Mouse (Mus musculus) adrenal gland, postnatal 25 days (tissue): Measurements from ENCODE around the gene Itpr1. TPM values are rescaled to one million over a fixed set of nuclear protein-coding genes. Genes with fewer than 3 reads are reported as not detected.

Experiments
- DNase-seq: peaks from one replicate; pipeline ENCODE4 v3.0.0; 2021; ENCODE audit warnings: mixed read lengths
- total RNA-seq: library from RNA; stranded (reverse); gene quantifications from 2 replicates; pipeline ENCODE4 v1.2.3, GENCODE M21; 2021

The Itpr1 gene
- total RNA-seq, 1 experiment from 2014 or later = 168 TPM

- no peak for DNase-seq
Observed at GRCm38 (mm10) chr6:108446766-108447165, 233.9 kb downstream of the Itpr1 start.

DNA sequence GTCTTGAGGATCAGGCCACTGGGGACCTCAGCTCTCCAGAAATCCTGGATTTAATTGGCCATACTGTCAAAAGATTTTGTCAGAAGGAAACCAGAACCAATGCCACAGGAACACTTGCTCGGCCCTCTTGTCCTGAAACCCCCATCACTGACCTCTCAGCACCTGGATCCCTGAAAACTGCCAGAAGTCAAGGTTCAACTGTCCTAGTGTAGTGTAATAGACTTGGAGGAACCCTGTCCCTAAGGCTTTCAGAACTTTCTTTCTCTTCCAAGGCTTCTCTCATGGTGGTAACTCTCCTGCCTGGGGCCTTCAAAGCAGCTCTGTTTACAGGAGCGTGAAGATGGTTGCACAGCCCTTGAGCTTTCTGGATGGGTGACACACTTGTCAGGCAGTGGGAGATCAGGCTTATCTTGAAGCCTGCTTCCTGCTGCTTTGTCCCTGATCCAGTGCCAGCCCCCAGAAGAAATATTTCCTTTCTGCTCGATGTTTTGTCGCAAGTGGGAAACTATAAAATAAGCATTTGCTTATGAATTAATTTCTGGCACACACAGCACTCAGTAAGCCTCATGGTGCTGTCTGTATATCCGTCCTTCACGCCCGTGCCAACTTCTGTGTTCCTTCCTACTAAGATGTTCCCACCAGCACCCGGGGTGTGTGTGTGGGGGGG lies 234.4 kb downstream of the Itpr1 start:
- DNase-seq = peak; percentile 17

DNA sequence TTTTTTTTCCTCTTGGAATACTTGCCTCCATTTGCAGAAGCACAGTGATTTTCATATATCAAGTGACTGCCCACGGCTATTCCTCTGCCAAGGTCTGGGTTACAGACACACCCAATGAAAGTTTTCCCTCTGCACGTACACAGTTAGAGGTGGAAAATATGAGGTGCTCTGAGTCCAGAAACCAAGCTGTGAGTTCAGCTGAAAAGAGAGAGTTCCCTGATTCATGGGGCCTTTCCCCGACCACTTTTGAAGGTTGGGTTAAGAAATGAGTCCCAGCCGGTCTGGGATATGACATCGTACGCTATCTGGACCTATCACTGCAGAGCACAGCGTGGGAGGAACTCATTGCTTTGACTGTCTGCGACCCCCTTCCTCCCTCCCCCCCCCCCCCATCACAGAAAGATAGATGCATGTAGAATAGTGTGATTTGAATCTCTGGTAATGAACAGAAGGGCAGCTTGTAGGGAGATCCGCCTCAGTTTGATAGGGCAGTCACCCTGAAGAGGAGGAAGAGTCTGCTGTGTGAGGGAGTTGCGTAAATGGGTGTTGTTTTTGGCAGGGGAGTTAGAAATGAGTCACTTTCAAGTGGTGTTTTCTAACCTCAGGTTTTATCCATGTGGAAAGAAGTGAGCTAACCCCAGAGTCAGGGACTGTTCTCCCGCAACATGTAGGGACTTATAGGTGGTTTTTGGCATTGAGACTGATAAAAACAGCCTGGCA lies 235.3 kb downstream of the Itpr1 start:
- DNase-seq = no peak

- no peak for DNase-seq
Observed at GRCm38 (mm10) chr6:108448864-108449263, 236.0 kb downstream of the Itpr1 start.

DNA sequence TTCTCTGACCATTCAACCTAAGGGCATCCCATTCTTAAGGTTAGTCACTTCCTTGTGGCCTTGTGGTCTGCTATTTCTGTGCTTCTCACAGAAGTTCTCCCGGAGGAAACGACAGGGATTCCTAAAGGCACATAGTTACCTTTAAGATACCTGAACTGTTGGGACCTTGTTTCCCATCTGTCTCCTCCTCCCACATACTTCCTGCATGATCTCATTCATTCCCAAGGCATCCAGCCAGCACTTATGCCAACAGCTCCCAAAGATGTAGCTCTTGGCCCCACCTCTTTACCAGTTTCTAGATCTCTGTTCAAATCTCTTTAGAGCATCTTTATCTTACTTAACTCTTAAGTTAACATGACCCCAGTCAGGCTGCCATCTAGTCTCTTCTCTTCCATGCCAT lies 238.6 kb downstream of the Itpr1 start:
- no peak for DNase-seq

DNA sequence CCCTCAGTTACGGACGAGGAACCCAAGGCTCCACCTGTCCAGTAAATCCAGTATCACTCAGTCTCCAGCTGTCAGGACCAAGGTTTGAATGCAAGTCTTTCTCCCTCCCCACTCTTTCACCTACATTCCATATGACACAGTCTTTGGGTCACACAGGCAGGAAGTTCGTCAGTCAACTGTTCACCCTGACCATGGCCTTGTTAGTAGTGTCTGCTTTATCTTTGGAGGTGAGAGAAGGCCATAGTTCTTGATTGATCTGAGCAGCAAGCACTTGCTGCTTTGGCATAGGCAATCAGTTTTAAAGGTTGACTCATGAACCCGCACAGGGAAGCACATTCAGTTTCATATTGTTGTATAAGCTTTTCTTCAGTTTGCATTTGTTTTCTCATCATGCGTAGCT lies 240.7 kb downstream of the Itpr1 start:
- DNase-seq = no peak

GRCm38 (mm10) chr6:108454061-108454891 lies 241.4 kb downstream of the Itpr1 start:
- DNase-seq = no peak

- DNase-seq = no peak
Observed at GRCm38 (mm10) chr6:108454979-108455836, 242.3 kb downstream of the Itpr1 start.

DNA sequence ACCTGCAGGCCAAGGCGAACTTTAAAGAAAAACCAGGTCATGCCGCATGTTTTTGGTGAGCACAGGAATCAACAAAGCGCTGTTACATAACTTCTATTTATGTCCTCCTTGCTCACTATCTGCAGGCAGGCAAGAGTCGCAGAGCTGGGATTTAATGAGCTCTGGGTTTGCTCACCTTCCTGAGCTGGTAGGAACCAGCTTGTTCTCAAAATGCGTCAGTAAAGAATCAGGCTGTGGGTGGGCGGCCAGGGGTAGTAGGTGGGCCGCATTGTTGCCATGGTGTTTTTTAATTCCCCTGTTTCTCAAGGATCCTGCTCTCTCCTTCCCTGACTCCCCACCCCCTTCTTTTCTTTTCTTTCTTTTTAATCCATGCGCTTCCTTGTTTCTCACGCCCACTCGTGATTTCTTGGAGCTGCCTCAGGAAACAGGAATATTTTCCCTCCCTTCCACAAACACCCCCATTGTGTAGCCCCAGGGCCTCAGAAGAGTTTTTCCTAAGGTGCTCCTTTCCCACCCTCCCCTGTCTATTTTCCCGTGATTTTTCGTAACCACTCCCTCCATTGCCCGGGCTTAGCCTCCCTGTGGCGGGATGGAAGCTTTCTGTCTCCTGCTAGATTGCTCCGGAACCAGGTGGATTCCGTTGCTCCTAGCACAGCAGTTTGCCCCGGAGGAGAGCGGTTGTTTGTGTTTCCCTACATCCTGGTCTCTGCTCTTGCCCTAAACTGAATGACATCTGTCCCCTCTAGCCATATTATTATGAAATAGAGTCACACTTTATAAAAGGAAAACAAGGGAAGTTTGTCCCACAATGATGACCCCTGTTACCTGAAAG lies 243.6 kb downstream of the Itpr1 start:
- DNase-seq = no peak

DNA sequence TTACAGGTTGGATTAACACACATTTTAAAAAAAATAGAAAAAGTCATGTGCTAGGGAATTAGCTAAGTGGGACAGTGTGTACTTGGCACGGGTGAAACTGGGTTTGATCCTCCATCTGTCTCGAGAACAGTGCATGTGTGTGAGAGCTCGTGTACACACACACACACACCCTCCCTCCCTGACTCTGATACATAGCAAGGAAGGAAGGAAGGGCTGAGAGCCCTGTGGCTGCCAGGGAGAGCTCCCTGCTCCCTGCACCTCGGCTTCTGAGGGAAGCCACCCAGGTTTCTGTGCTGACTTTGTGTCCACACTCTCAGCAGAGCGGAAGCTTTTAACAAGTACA lies 244.1 kb downstream of the Itpr1 start:
- DNase-seq = no peak

- no peak for DNase-seq
Observed at GRCm38 (mm10) chr6:108457516-108458181, 244.8 kb downstream of the Itpr1 start.

GRCm38 (mm10) chr6:108458182-108458571 lies 245.3 kb downstream of the Itpr1 start:
- no peak for DNase-seq

DNA sequence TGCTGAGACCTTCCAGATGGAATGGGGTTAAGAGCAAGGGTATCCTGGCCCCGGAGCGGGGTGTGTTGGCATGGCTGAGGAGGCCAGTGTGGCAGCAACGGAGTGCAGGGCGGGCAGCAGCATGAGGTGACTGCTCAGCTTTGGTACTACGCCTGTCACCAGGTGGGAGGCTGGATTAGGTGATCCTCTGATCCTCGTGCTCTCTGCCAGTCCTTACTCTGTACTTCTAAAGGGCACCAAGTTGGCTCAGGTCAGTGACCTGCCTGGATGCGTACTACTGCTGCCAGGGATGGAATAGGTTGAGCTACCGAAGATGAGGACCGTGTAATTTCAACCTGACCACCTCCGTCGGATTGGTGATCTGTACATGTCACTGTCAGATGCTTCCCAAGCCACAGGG lies 245.9 kb downstream of the Itpr1 start:
- no peak for DNase-seq

DNA sequence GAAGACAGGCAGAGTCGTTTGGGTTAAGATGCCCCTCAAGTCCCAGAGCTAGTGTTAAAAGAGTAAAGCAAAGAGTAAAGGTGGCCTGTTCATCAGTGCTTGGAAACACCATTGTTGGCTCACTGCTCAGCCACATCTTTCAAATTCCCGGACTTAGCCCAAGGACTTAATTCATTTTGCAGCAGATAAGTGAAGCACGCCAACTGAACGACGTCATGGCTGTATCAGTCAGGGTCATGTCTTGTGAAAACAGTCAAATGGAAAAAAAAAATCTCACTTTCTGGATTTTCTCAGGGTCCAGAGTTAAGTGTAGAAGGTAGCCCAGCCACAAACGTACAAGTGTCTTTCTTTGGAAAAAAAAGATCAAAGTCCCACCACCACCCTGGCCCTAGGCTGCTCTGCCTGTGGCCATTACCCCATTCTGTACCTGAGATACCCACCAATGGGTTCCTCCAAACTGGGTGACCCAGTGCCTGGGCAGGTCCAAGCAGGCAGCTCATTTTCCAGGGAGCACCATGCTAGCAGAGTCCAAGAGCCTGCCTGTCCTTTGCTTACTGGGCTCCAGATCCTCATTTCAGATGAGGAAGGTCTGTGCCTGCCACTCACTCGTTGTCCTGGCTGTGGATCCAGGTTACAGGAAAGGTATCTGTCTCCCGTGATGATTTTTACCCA lies 251.5 kb downstream of the Itpr1 start:
- peak; percentile 53 for DNase-seq

GRCm38 (mm10) chr6:108465159-108465558 lies 252.3 kb downstream of the Itpr1 start:
- DNase-seq = no peak

- no peak for DNase-seq
Observed at GRCm38 (mm10) chr6:108466061-108466531, 253.2 kb downstream of the Itpr1 start.

GRCm38 (mm10) chr6:108467597-108467996 lies 254.7 kb downstream of the Itpr1 start:
- no peak for DNase-seq

GRCm38 (mm10) chr6:108468226-108468825 lies 255.4 kb downstream of the Itpr1 start:
- DNase-seq = no peak

DNA sequence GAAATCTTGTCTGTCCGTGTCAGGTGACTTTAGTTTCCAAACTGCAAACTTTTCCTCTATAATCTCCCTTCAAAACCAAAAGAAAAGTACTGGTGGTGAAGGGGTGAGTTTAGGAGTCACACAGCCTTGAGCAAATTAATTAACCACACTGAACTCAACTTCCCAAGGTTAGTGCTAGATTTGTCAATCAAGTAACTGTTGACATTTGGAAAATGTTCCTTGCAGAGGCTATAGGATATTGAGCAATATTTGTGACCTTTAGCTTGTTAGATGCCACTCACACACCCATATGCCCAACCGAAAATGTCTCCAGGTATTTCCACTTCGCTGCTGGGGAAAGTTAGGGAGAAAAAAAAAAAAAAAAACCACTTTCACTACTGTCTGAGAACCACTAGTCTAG lies 259.0 kb downstream of the Itpr1 start:
- no peak for DNase-seq

- DNase-seq = no peak
Observed at GRCm38 (mm10) chr6:108472748-108473147, 259.9 kb downstream of the Itpr1 start.
